Mouse (Mus musculus): ENCODE results near the gene Gpx8. TPM values are rescaled to one million over a fixed set of nuclear protein-coding genes. Genes with fewer than 3 reads are reported as not detected.

Gene Gpx8
- polyA plus RNA-seq, 1 experiment from 2014 or later = not detected

DNA sequence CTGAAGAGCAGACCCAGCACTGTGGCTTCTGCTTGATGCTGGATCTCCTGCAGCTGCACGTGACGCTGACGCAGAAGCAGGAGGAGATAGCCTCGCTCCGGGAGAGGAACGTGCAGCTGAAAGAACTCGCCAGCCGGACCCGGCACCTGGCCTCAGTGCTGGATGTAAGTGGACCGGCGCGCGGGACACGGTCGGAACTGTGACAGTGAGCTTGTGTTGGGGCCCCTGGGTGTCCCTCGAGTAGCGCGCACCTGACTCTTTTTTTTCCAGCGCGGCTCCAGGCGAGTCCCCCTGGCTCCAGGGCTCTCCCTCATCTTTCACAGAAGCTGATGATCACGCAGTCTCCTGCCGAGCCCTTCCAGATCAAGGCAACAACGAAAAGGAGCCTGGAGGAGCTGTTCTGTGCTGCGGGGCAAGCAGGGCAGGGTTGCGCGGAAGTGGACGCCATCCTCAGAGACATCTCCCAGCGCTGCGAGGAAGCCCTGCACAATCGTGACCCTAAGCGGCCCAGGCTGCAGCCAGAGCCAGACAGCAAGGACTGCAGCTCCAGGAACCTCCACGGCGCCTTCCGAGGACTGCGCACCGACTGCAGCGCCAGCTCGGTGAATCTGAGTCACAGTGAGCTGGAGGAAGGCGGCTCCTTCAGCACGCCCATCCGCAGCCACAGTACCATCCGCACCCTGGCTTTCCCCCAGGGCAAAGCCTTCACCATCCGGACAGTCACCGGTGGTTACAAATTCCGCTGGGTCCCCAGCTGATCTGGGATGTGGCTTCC is 47.6 kb downstream of the Gpx8 start:
- Histone ChIP-seq H3K79me2 (ENCODE audit: inconsistent target) (no peaks in the 10 kb centered on the region), H3K4me3 (ENCODE audit: inconsistent target) (peak overlapping the region; percentile 18; the same call in 1 of the 2 replicates), H3K27ac (no peak overlapping the region), H3K36me3 (ENCODE audit: inconsistent target) (no peaks in the 10 kb centered on the region)
- 1% methylated on average over 46 of the region's 46 CpGs for WGBS (ENCODE audit: missing documents)

- H3K36me3 ChIP-seq (ENCODE audit: inconsistent target) = no peaks in the 10 kb centered on the region
- no peak overlapping the region for H3K4me3 ChIP-seq (ENCODE audit: inconsistent target)
- WGBS (ENCODE audit: missing documents) = 75% methylated on average over 6 of the region's 6 CpGs
- H3K27ac ChIP-seq = no peak overlapping the region
- H3K79me2 ChIP-seq (ENCODE audit: inconsistent target) = no peaks in the 10 kb centered on the region
Measured at GRCm38 (mm10) chr13:112997369-112997768, 48.8 kb downstream of the Gpx8 start.

- 37% methylated on average over 4 of the region's 4 CpGs for WGBS (ENCODE audit: missing documents)
- Histone ChIP-seq H3K79me2 (ENCODE audit: inconsistent target) (no peaks in the 10 kb centered on the region), H3K4me3 (ENCODE audit: inconsistent target) (no peak overlapping the region), H3K27ac (no peak overlapping the region), H3K36me3 (ENCODE audit: inconsistent target) (no peaks in the 10 kb centered on the region)
Measured at GRCm38 (mm10) chr13:112996407-112996806, 49.8 kb downstream of the Gpx8 start.

DNA sequence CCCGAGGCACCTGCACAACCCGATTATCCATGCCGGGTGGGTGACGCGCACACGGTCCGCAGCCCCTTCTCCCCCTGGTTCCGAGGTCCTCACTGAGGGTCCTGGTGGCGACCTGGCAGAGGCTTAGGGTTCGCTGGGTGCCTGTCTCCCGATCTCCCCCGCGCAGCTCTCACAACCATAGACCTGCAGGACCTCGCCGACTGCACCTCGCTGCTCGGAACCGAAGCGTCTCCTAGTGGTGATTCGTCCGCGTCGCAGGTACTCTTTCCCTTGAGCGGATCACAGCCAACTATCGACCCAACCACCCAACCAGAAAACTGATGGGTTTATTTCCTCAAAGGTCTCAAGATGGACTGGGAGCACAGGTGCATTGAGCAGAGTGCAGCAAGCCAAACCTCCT is 52.0 kb downstream of the Gpx8 start:
- Histone ChIP-seq H3K79me2 (ENCODE audit: inconsistent target) (no peaks in the 10 kb centered on the region), H3K36me3 (ENCODE audit: inconsistent target) (no peaks in the 10 kb centered on the region), H3K27ac (no peak overlapping the region), H3K4me3 (ENCODE audit: inconsistent target) (no peak overlapping the region)
- 3% methylated on average over 15 of the region's 25 CpGs for WGBS (ENCODE audit: missing documents)

GRCm38 (mm10) chr13:112993531-112994152 is 52.6 kb downstream of the Gpx8 start, which contains the start of gene Mcidas:
Mcidas (plus strand) TSS chr13:112993845.
- no peak within 1 kb of the TSS for H3K4me3 ChIP-seq (ENCODE audit: inconsistent target)
- no peak within 1 kb of the TSS for H3K27ac ChIP-seq
- WGBS (ENCODE audit: missing documents) = 1% methylated on average over 60 of the region's 63 CpGs
- no peaks in the 10 kb centered on the region for H3K79me2 ChIP-seq (ENCODE audit: inconsistent target)
- H3K36me3 ChIP-seq (ENCODE audit: inconsistent target) = no peaks in the 10 kb centered on the region

Other genes starting within 250 kb of the Gpx8 start
- 0.39 to 1.2 TPM (median 0.46 TPM) in 3 replicates for gene Plpp1, start 245.6 kb downstream of the Gpx8 start, polyA plus RNA-seq (2018)
- 27.0 to 43.6 TPM (median 39.7 TPM) in 3 replicates for gene Mtrex, start 119.0 kb downstream of the Gpx8 start, polyA plus RNA-seq (2018)
- gene Dhx29, start 119.0 kb downstream of the Gpx8 start, polyA plus RNA-seq (2018) = 8.2 to 17.3 TPM (median 15.4 TPM) in 3 replicates
- not detected in 3 replicates for gene Ccno, start 58.6 kb downstream of the Gpx8 start, polyA plus RNA-seq (2018)
- not detected in 3 replicates for gene Mcidas, start 52.6 kb downstream of the Gpx8 start, polyA plus RNA-seq (2018)
- not detected in 3 replicates for gene Cdc20b, start 11.3 kb downstream of the Gpx8 start, polyA plus RNA-seq (2018)
- not detected in 3 replicates for gene Gzma, start 54.6 kb upstream of the Gpx8 start, polyA plus RNA-seq (2018)
- 0.22 TPM in 1 of 3 replicates, not detected in the others for gene Esm1, start 163.2 kb upstream of the Gpx8 start, polyA plus RNA-seq (2018)
- not detected in 3 replicates for gene Gzmk, start 179.5 kb upstream of the Gpx8 start, polyA plus RNA-seq (2018)
- not detected in 3 replicates for gene BC067074, start 246.7 kb upstream of the Gpx8 start, polyA plus RNA-seq (2018)